In the genomic region with DNA sequence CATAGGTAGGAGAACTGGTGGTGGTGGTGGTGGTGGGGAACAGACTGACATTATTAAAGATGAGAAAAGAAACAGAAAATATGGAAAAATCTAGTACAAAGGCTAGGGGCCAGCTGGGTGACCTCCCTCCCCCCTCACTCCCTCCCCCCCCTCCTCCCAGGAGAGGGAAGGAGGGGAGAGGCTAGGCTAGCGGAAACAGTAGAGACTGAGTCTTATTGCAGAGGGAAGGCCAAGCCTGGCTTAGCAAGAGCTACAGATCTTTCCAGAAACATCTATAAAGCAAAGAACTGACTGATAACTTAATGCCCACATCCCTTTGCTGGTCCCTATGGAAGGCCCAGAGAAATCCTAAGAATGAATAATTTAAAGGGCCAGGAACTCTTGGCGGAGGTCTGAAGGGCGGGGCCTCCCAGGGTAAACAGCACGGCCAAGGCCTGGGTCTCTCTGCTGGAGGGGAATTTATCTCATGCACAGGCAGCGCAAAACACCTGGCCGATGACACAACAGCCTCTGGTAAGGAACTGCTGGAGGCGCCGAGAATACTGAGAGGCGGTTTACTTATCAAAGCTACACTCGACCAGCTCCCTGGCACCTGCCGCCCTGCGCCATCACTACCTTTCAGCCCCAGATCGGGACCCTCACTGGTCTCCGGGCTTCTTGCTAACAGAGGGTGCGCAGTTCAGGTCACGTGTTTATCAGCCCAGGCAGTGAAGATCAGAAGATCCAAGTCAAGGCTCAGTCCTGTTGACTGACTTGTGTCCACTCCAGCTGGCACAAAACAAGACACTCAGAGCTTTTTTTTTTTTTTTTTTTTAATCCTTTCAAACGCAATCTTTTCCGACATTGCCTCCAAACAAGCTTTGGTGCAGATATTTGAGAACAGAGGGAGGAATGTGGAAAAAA, we compare ENCODE assay signal across 8 mouse cellular contexts. TPM values are rescaled to one million over a fixed set of nuclear protein-coding genes. Genes with fewer than 3 reads are reported as not detected.
A peak's percentile ranks its signal among the peaks of the same experiment; 100 is the strongest.
DNase-seq lines count a peak whose midpoint lies in the region; ATAC-seq and TF ChIP-seq lines count a peak whose summit lies in the region.

No protein-coding gene starts in this region.

- no peak overlapping the region; the same call in 1 of the 2 replicates for H3K9ac ChIP-seq in liver, postnatal 0 days (replicated peaks)
- no peak overlapping the region; the same call in 1 of the 2 replicates for H3K9ac ChIP-seq in embryonic facial prominence, embryonic 14.5 days (ENCODE audit: low read depth, low read length)
- H3K9ac ChIP-seq in neural tube, embryonic 15.5 days (replicated peaks) = no peak overlapping the region

- H3K36me3 ChIP-seq in liver, postnatal 0 days (replicated peaks; ENCODE audit: insufficient read depth, low read length) = peaks cover 37% of the 10 kb centered on the region
- H3K36me3 ChIP-seq in embryonic facial prominence, embryonic 14.5 days (ENCODE audit: control insufficient read depth, insufficient read depth, low read length) = peaks cover 4% of the 10 kb centered on the region; the same call in 1 of the 2 replicates
- H3K36me3 ChIP-seq in limb, embryonic 10.5 days = peaks cover 36% of the 10 kb centered on the region
- H3K36me3 ChIP-seq in neural tube, embryonic 15.5 days = peaks cover 22% of the 10 kb centered on the region

- H3K4me1 ChIP-seq in liver, postnatal 0 days (ENCODE audit: insufficient read depth) = peaks cover 17% of the 10 kb centered on the region
- H3K4me1 ChIP-seq in embryonic facial prominence, embryonic 14.5 days (ENCODE audit: control insufficient read depth, insufficient read depth, low read length) = peaks cover 15% of the 10 kb centered on the region
- peaks cover 45% of the 10 kb centered on the region for H3K4me1 ChIP-seq in limb, embryonic 10.5 days
- H3K4me1 ChIP-seq in neural tube, embryonic 15.5 days = peaks cover 39% of the 10 kb centered on the region

- DNase-seq in liver = peak; percentile 50
- DNase-seq in liver, postnatal 0 days = no peak
- peak; percentile 43 for DNase-seq in embryonic facial prominence, embryonic 14.5 days (ENCODE audit: low spot score)
- peak; percentile 50 for DNase-seq in limb, embryonic 10.5 days (ENCODE audit: low spot score)
- no peak for DNase-seq in frontal cortex, postnatal 25 days (ENCODE audit: low spot score in 2 of 2)
- no peak for DNase-seq in right cerebral cortex, postnatal 36 days (ENCODE audit: low spot score in 2 of 2)
- DNase-seq in spleen, postnatal 14 days (ENCODE audit: low spot score in 2 of 2) = no peak

- H3K9me3 ChIP-seq in liver, postnatal 0 days (ENCODE audit: low read length) = no peaks in the 10 kb centered on the region
- H3K9me3 ChIP-seq in embryonic facial prominence, embryonic 14.5 days (ENCODE audit: control insufficient read depth, low read length) = no peaks in the 10 kb centered on the region
- H3K9me3 ChIP-seq in limb, embryonic 10.5 days (replicated peaks) = no peaks in the 10 kb centered on the region
- H3K9me3 ChIP-seq in neural tube, embryonic 15.5 days (replicated peaks) = no peaks in the 10 kb centered on the region

- no peak for ATAC-seq in liver, postnatal 0 days
- peak; percentile 13; the same call in 1 of the 2 replicates for ATAC-seq in embryonic facial prominence, embryonic 14.5 days (ENCODE audit: low read depth)
- no peak for ATAC-seq in neural tube, embryonic 15.5 days (ENCODE audit: low FRiP score)

- no peak for TF ChIP-seq CTCF in liver, postnatal 0 days (IDR thresholded peaks at IDR 0.05; ENCODE audit: low read depth)

- H3K27me3 ChIP-seq in liver, postnatal 0 days (ENCODE audit: insufficient read depth, low read length) = peaks cover 9% of the 10 kb centered on the region
- peaks cover 16% of the 10 kb centered on the region for H3K27me3 ChIP-seq in embryonic facial prominence, embryonic 14.5 days (replicated peaks; ENCODE audit: control insufficient read depth, insufficient read depth, low read length)
- H3K27me3 ChIP-seq in limb, embryonic 10.5 days (ENCODE audit: low read depth, poor library complexity, severe bottlenecking) = peaks cover 25% of the 10 kb centered on the region
- H3K27me3 ChIP-seq in neural tube, embryonic 15.5 days (replicated peaks) = peaks cover 21% of the 10 kb centered on the region

- WGBS in liver, postnatal 0 days (ENCODE audit: insufficient replicate concordance) = 42% methylated on average over 17 of the region's 18 CpGs
- WGBS in embryonic facial prominence, embryonic 14.5 days = 17% methylated on average over 18 of the region's 18 CpGs
- WGBS in limb, embryonic 10.5 days = 11% methylated on average over 18 of the region's 18 CpGs
- 23% methylated on average over 18 of the region's 18 CpGs for WGBS in neural tube, embryonic 15.5 days

- no peak overlapping the region for H3K4me3 ChIP-seq in liver, postnatal 0 days (ENCODE audit: low read depth, low read length)
- H3K4me3 ChIP-seq in embryonic facial prominence, embryonic 14.5 days (ENCODE audit: low read depth, low read length) = 0 out of 2 replicates have a peak overlapping the region, but pooled peaks have one; percentile 1
- peak overlapping the region; percentile 28; the same call in 1 of the 2 replicates for H3K4me3 ChIP-seq in limb, embryonic 10.5 days
- H3K4me3 ChIP-seq in neural tube, embryonic 15.5 days (replicated peaks) = no peak overlapping the region

- TF ChIP-seq EP300 in liver, postnatal 0 days (IDR thresholded peaks at IDR 0.05; ENCODE audit: low read depth) = no peak

- H3K4me2 ChIP-seq in liver, postnatal 0 days (ENCODE audit: low read depth, low read length) = no peak overlapping the region
- H3K4me2 ChIP-seq in embryonic facial prominence, embryonic 14.5 days (ENCODE audit: low read depth, low read length) = no peak overlapping the region
- peak overlapping the region; percentile 21 for H3K4me2 ChIP-seq in neural tube, embryonic 15.5 days

- no peak overlapping the region for H3K27ac ChIP-seq in liver, postnatal 0 days (ENCODE audit: low read depth)
- H3K27ac ChIP-seq in embryonic facial prominence, embryonic 14.5 days (replicated peaks; ENCODE audit: low read depth, low read length) = no peak overlapping the region
- H3K27ac ChIP-seq in limb, embryonic 10.5 days = peak overlapping the region; percentile 53
- H3K27ac ChIP-seq in neural tube, embryonic 15.5 days (replicated peaks) = no peak overlapping the region

RNA-seq across cellular contexts. Expression of a gene that starts 4.4 kb away (rescaled TPM):
- polyA plus RNA-seq in liver, postnatal 0 days (2015; fragmentation: Nextera tagmentation; extraction: Ambion mirVana) = 0.11 TPM in 1 of 2 replicates, not detected in the other
- 0.14 and 0.21 TPM in 2 replicates for polyA plus RNA-seq in embryonic facial prominence, embryonic 14.5 days (2014; fragmentation: Nextera tagmentation; extraction: Ambion mirVana)
- 0.23 and 0.48 TPM in 2 replicates for polyA plus RNA-seq in limb, embryonic 10.5 days (2016; fragmentation: Nextera tagmentation; extraction: Ambion mirVana)
- polyA plus RNA-seq in neural tube, embryonic 15.5 days (2015; fragmentation: Nextera tagmentation; extraction: Ambion mirVana) = 0.12 and 0.37 TPM in 2 replicates

RNA-seq across cellular contexts. Expression of a gene that starts 8.8 kb away (rescaled TPM):
- polyA plus RNA-seq in liver, postnatal 0 days (2015; fragmentation: Nextera tagmentation; extraction: Ambion mirVana) = 3.4 and 4.0 TPM in 2 replicates
- 6.3 and 7.2 TPM in 2 replicates for polyA plus RNA-seq in embryonic facial prominence, embryonic 14.5 days (2014; fragmentation: Nextera tagmentation; extraction: Ambion mirVana)
- polyA plus RNA-seq in limb, embryonic 10.5 days (2016; fragmentation: Nextera tagmentation; extraction: Ambion mirVana) = 8.0 and 9.7 TPM in 2 replicates
- 5.4 TPM in 2 replicates for polyA plus RNA-seq in neural tube, embryonic 15.5 days (2015; fragmentation: Nextera tagmentation; extraction: Ambion mirVana)

RNA-seq across cellular contexts. Expression of a gene that starts 20.9 kb away (rescaled TPM):
- 2.4 and 2.6 TPM in 2 replicates for polyA plus RNA-seq in liver, postnatal 0 days (2015; fragmentation: Nextera tagmentation; extraction: Ambion mirVana)
- polyA plus RNA-seq in embryonic facial prominence, embryonic 14.5 days (2014; fragmentation: Nextera tagmentation; extraction: Ambion mirVana) = 6.4 and 6.6 TPM in 2 replicates
- polyA plus RNA-seq in limb, embryonic 10.5 days (2016; fragmentation: Nextera tagmentation; extraction: Ambion mirVana) = 12.6 and 14.8 TPM in 2 replicates
- polyA plus RNA-seq in neural tube, embryonic 15.5 days (2015; fragmentation: Nextera tagmentation; extraction: Ambion mirVana) = 7.9 and 9.0 TPM in 2 replicates

RNA-seq across cellular contexts. Expression of a gene that starts 21.0 kb away (rescaled TPM):
- 24.1 and 24.3 TPM in 2 replicates for polyA plus RNA-seq in liver, postnatal 0 days (2015; fragmentation: Nextera tagmentation; extraction: Ambion mirVana)
- polyA plus RNA-seq in embryonic facial prominence, embryonic 14.5 days (2014; fragmentation: Nextera tagmentation; extraction: Ambion mirVana) = 36.5 and 40.1 TPM in 2 replicates
- polyA plus RNA-seq in limb, embryonic 10.5 days (2016; fragmentation: Nextera tagmentation; extraction: Ambion mirVana) = 25.9 and 32.2 TPM in 2 replicates
- 16.0 and 27.4 TPM in 2 replicates for polyA plus RNA-seq in neural tube, embryonic 15.5 days (2015; fragmentation: Nextera tagmentation; extraction: Ambion mirVana)

RNA-seq across cellular contexts. Expression of a gene that starts 21.1 kb away (rescaled TPM):
- not detected in 2 replicates for polyA plus RNA-seq in liver, postnatal 0 days (2015; fragmentation: Nextera tagmentation; extraction: Ambion mirVana)
- 0.10 and 0.25 TPM in 2 replicates for polyA plus RNA-seq in embryonic facial prominence, embryonic 14.5 days (2014; fragmentation: Nextera tagmentation; extraction: Ambion mirVana)
- polyA plus RNA-seq in limb, embryonic 10.5 days (2016; fragmentation: Nextera tagmentation; extraction: Ambion mirVana) = 0.11 and 0.60 TPM in 2 replicates
- 0.09 and 0.17 TPM in 2 replicates for polyA plus RNA-seq in neural tube, embryonic 15.5 days (2015; fragmentation: Nextera tagmentation; extraction: Ambion mirVana)

Comparison
In these comparisons a context has a peak if more than half of its experiments do, and no peak if none do; other contexts are left out.
1. DNase-seq: peak in liver (single experiment), embryonic facial prominence, embryonic 14.5 days (single experiment) and limb, embryonic 10.5 days (single experiment); none in liver, postnatal 0 days (single experiment), frontal cortex, postnatal 25 days (0 of 2), right cerebral cortex, postnatal 36 days (0 of 2) and spleen, postnatal 14 days (0 of 2).
2. H3K4me3 ChIP-seq: peak in embryonic facial prominence, embryonic 14.5 days (single experiment) and limb, embryonic 10.5 days (single experiment); none in liver, postnatal 0 days (single experiment) and neural tube, embryonic 15.5 days (single experiment).